Mouse (Mus musculus): ENCODE measurements around the gene Il12rb2. TPM values are rescaled to one million over a fixed set of nuclear protein-coding genes. Genes with fewer than 3 reads are reported as not detected.

The Il12rb2 gene
- polyA plus RNA-seq, 1 experiment, result not detected

DNA sequence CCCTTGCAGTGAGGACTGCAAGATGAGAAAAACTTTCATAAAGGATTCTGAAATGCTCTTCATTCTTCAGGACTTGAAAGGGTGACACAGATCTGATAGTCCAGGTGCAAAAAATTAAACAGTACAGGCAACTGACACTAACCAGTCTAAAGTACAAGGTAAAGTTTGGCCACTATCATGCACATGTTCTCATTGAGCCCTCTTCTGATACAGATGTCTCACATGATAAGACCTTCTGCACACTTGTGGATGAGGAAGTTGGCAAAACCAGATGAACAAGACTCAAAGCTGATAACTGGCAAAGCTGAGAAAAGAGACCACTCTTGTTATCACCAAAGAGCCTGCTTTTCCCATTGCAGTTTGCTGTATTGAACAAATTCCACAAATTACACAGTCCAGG is 38.0 kb downstream of the Il12rb2 start:
- Histone ChIP-seq H3K27me3 (ENCODE audit: control insufficient read depth) (no peaks in the 10 kb centered on the region), H3K9me3 (ENCODE audit: control insufficient read depth, low read length) (no peaks in the 10 kb centered on the region), H3K4me1 (ENCODE audit: control insufficient read depth) (peaks cover 10% of the 10 kb centered on the region), H3K36me3 (ENCODE audit: control insufficient read depth) (no peaks in the 10 kb centered on the region), H3K4me3 (replicated peaks) (no peak overlapping the region)
- TF ChIP-seq TAL1 (IDR thresholded peaks at IDR 0.05; ENCODE audit: low read length) (no peak), GATA1 (IDR thresholded peaks at IDR 0.05; ENCODE audit: low read length) (no peak)

DNA sequence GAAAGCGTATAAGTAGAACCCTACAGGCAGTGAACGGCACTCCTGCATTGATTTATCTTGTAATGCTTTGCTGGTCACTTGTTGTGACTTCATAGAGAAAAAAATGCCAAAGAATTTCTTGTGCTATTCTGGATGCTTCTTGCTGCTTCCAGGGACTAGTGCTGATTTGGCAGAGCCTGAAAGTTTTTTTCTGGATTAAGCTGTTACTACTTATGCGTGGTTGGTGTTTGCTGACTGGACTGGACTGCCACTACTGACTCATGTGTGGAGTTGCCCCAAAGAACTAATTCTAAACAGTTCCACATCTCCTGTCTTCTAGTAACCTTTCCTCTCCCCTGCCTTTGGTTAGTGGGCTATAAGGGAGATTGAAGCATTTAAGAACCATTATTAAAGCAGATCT is 52.2 kb downstream of the Il12rb2 start:
- Histone ChIP-seq H3K4me1 (ENCODE audit: control insufficient read depth) (no peaks in the 10 kb centered on the region), H3K27me3 (ENCODE audit: control insufficient read depth) (no peaks in the 10 kb centered on the region), H3K36me3 (ENCODE audit: control insufficient read depth) (no peaks in the 10 kb centered on the region), H3K4me3 (replicated peaks) (no peak overlapping the region), H3K9me3 (ENCODE audit: control insufficient read depth, low read length) (no peaks in the 10 kb centered on the region)
- TF ChIP-seq GATA1 (IDR thresholded peaks at IDR 0.05; ENCODE audit: low read length) (no peak), TAL1 (IDR thresholded peaks at IDR 0.05; ENCODE audit: low read length) (no peak)

DNA sequence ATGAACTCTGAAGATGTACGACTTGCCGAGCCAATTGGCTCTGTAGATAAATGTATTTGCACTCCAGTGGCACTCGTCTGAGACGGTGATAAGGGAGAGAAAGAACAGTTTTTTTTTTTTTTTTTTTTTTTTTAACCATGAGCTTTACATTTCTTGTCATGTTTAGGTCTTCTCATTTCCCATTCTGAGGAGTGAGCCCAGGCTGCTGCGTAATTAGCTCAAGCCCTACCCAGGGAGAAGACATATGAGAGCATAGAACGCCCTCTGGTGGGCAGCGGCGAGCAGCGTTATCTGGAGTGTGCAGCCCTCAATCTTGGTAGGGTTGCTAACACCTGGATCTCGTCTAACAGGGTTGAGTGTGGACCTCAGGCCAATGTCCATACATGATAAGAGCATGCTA is 57.5 kb downstream of the Il12rb2 start:
- Histone ChIP-seq H3K4me1 (ENCODE audit: control insufficient read depth) (peaks cover 6% of the 10 kb centered on the region), H3K27me3 (ENCODE audit: control insufficient read depth) (no peaks in the 10 kb centered on the region), H3K9me3 (ENCODE audit: control insufficient read depth, low read length) (no peaks in the 10 kb centered on the region), H3K36me3 (ENCODE audit: control insufficient read depth) (no peaks in the 10 kb centered on the region), H3K4me3 (replicated peaks) (no peak overlapping the region)
- no peak for TF ChIP-seq TAL1 (IDR thresholded peaks at IDR 0.05; ENCODE audit: low read length)
- no peak for TF ChIP-seq GATA1 (IDR thresholded peaks at IDR 0.05; ENCODE audit: low read length)

DNA sequence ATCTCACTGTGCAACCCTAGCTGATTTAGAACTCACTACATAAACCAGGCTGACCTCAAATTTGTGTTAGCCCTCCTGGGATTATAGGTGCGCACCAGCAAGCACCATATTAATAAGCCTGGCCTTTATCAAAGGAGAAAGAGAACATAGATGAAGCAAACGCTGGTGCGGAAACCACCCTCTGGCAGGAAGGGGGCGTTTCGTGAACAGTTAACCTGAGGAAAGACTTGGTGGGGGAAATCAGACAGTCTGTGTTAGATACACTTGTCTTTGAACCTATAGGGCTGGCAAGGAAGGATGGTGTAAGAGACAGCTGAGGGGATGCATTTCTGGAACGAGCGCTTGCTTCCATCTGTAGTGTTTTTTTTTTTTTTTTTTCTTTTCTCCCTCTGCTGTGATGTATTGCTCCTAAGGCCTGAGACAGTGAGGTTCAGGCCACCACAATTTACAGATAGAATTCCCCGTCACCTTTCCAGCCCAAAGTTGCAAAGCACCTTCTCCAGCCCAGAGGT is 58.1 kb downstream of the Il12rb2 start:
- TF ChIP-seq TAL1 (IDR thresholded peaks at IDR 0.05; ENCODE audit: low read length) (no peak), GATA1 (IDR thresholded peaks at IDR 0.05; ENCODE audit: low read length) (no peak)
- Histone ChIP-seq H3K27me3 (ENCODE audit: control insufficient read depth) (no peaks in the 10 kb centered on the region), H3K4me3 (replicated peaks) (no peak overlapping the region)

DNA sequence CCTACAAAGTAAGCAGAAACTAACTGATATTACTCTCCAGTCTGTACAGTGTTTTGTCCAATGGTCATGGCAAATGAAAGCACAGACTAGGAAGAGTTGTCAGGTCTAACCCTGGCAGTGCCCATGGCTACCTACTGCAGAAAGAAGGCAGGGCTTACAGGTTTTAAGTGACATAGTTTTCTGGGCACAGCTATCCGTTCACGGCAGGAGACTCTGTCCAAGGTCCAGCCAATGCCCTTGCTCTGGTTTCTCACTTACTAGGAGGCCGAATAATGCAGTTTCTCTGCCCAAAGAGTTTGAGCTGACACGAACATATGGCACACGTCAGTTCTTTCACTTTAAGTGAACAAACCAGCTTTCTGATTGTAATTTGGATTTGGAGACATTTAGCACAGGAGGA is 58.9 kb downstream of the Il12rb2 start:
- no peaks in the 10 kb centered on the region for H3K9me3 ChIP-seq (ENCODE audit: control insufficient read depth, low read length)
- H3K4me3 ChIP-seq (replicated peaks), result no peak overlapping the region
- no peaks in the 10 kb centered on the region for H3K27me3 ChIP-seq (ENCODE audit: control insufficient read depth)
- no peaks in the 10 kb centered on the region for H3K36me3 ChIP-seq (ENCODE audit: control insufficient read depth)
- H3K4me1 ChIP-seq (ENCODE audit: control insufficient read depth), result peaks cover 6% of the 10 kb centered on the region
- no peak for TF ChIP-seq GATA1 (IDR thresholded peaks at IDR 0.05; ENCODE audit: low read length)
- no peak for TF ChIP-seq TAL1 (IDR thresholded peaks at IDR 0.05; ENCODE audit: low read length)

More for the DNA sequence above, 58.1 kb downstream of the Il12rb2 start:
- Histone ChIP-seq H3K9me3 (ENCODE audit: control insufficient read depth, low read length) (no peaks in the 10 kb centered on the region), H3K4me1 (ENCODE audit: control insufficient read depth) (peaks cover 6% of the 10 kb centered on the region), H3K36me3 (ENCODE audit: control insufficient read depth) (no peaks in the 10 kb centered on the region)

DNA sequence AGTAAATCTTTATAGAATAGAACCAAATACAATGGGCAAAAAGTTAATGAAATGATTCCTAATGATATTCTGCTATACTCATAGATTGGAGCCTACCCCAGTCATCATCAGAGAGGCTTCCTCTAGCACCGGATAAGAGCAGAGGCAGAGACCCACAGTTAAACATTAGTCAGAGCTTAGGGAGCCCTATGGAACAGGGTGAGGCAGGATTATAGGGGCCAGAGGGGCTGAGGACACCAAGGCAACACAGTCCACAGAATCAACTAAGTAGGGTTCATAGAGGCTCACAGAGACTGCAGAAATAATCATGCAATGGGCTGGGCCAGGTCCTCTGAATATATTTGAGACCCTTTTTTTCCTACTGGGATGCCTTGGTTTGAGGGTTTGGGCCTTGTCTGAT is 61.3 kb downstream of the Il12rb2 start:
- TF ChIP-seq GATA1 (IDR thresholded peaks at IDR 0.05; ENCODE audit: low read length) (no peak), TAL1 (IDR thresholded peaks at IDR 0.05; ENCODE audit: low read length) (no peak)
- no peak overlapping the region for H3K4me3 ChIP-seq (replicated peaks)
- H3K4me1 ChIP-seq (ENCODE audit: control insufficient read depth), result peaks cover 6% of the 10 kb centered on the region
- no peaks in the 10 kb centered on the region for H3K9me3 ChIP-seq (ENCODE audit: control insufficient read depth, low read length)
- no peaks in the 10 kb centered on the region for H3K36me3 ChIP-seq (ENCODE audit: control insufficient read depth)
- H3K27me3 ChIP-seq (ENCODE audit: control insufficient read depth), result no peaks in the 10 kb centered on the region

DNA sequence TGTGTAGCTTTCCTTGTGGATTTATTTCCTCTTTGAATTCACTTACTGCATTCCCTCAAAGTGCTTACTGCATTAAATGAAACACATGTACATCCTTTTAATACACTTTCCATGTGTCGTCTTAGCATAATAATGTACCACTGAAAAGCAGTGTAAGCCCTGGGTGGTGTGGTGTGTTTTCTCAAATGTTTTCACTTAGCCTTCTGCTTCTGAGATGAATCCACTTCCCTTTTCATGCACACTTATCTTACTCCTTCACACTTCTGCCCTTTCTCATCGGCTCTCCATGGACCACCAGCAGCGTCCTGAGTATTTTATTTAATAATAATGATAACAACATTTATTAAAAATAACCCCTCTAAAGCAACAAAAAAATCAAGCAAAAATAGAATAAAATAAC is 66.2 kb downstream of the Il12rb2 start:
- H3K4me1 ChIP-seq (ENCODE audit: control insufficient read depth), result no peaks in the 10 kb centered on the region
- H3K9me3 ChIP-seq (ENCODE audit: control insufficient read depth, low read length), result no peaks in the 10 kb centered on the region
- no peaks in the 10 kb centered on the region for H3K36me3 ChIP-seq (ENCODE audit: control insufficient read depth)
- H3K27me3 ChIP-seq (ENCODE audit: control insufficient read depth), result no peaks in the 10 kb centered on the region
- no peak overlapping the region for H3K4me3 ChIP-seq (replicated peaks)
- TF ChIP-seq TAL1 (IDR thresholded peaks at IDR 0.05; ENCODE audit: low read length) (no peak), GATA1 (IDR thresholded peaks at IDR 0.05; ENCODE audit: low read length) (no peak)

DNA sequence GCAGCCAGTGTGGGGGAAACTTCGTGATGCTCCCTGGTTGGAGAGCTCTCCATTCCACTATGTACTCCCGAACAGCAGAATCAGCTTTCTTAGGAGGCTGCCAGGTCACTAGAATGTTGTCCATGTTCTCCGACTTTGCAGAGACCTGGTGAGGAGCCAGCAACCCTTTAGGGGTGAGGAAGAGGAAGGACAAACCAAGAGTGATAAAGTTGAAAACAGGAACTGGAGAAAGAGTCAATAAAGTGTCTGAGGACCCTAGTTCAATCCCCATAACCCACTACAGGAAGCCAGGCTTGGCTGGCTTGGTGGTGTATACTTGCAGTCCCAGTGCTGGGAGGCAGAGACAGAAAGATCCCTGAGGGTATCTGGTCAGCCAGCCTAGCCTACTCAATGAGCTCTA is 67.0 kb downstream of the Il12rb2 start:
- H3K4me1 ChIP-seq (ENCODE audit: control insufficient read depth), result no peaks in the 10 kb centered on the region
- H3K36me3 ChIP-seq (ENCODE audit: control insufficient read depth), result no peaks in the 10 kb centered on the region
- H3K27me3 ChIP-seq (ENCODE audit: control insufficient read depth), result no peaks in the 10 kb centered on the region
- no peak for TF ChIP-seq TAL1 (IDR thresholded peaks at IDR 0.05; ENCODE audit: low read length)
- no peak for TF ChIP-seq GATA1 (IDR thresholded peaks at IDR 0.05; ENCODE audit: low read length)
- H3K9me3 ChIP-seq (ENCODE audit: control insufficient read depth, low read length), result no peaks in the 10 kb centered on the region
- H3K4me3 ChIP-seq (replicated peaks), result no peak overlapping the region

DNA sequence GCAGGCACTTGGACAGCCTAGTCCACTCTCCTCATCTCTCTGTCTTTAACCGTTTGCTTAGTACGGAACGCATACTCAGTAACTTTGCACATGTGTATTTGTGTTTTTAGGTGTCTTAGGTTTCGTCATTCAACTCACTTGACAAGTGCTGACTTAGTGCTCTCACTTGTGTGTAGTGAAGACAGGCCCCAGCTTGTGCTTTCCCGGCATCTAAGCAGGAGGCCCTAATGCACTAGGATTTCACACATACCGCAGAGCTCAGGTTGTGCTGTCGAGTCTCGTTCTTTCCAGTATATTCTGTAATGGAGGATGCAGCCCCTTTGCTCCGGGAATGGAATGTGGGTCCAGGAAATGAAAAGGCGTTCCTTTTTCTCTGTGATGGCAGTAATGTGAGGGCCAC is 72.8 kb downstream of the Il12rb2 start:
- no peaks in the 10 kb centered on the region for H3K9me3 ChIP-seq (ENCODE audit: control insufficient read depth, low read length)
- no peak for TF ChIP-seq GATA1 (IDR thresholded peaks at IDR 0.05; ENCODE audit: low read length)
- no peak for TF ChIP-seq TAL1 (IDR thresholded peaks at IDR 0.05; ENCODE audit: low read length)
- H3K4me3 ChIP-seq (replicated peaks), result no peak overlapping the region
- H3K27me3 ChIP-seq (ENCODE audit: control insufficient read depth), result no peaks in the 10 kb centered on the region
- no peaks in the 10 kb centered on the region for H3K4me1 ChIP-seq (ENCODE audit: control insufficient read depth)
- H3K36me3 ChIP-seq (ENCODE audit: control insufficient read depth), result no peaks in the 10 kb centered on the region; the same call in 1 of the 2 replicates

DNA sequence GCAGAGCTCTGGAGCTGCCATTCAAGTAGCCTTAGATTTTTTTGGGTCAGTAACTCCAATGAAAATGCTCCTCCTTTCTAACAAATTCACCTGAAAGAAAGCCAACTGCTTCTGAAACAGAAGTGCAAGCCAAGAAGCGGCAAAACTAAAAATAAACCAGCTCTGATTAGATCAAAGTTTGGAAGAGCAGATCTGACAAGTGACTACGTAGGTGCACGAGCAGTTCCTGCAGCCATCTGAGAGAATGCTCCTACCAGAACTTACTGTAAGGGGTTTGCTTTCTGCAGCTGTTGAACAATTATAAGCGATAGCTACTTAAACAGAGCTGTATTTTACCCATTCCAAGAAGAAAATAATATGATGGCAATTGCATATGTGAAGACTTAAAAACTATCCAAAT is 73.5 kb downstream of the Il12rb2 start:
- Histone ChIP-seq H3K27me3 (ENCODE audit: control insufficient read depth) (no peaks in the 10 kb centered on the region), H3K36me3 (ENCODE audit: control insufficient read depth) (no peaks in the 10 kb centered on the region; the same call in 1 of the 2 replicates), H3K9me3 (ENCODE audit: control insufficient read depth, low read length) (no peaks in the 10 kb centered on the region), H3K4me3 (replicated peaks) (no peak overlapping the region), H3K4me1 (ENCODE audit: control insufficient read depth) (no peaks in the 10 kb centered on the region)
- TF ChIP-seq TAL1 (IDR thresholded peaks at IDR 0.05; ENCODE audit: low read length) (no peak), GATA1 (IDR thresholded peaks at IDR 0.05; ENCODE audit: low read length) (no peak)
